Mouse (Mus musculus): ENCODE measurements around the gene Hexdc. TPM values are rescaled to one million over a fixed set of nuclear protein-coding genes. Genes with fewer than 3 reads are reported as not detected.

Gene Hexdc
- polyA plus RNA-seq, 1 experiment from 2014 or later, result 7.3 TPM

DNA sequence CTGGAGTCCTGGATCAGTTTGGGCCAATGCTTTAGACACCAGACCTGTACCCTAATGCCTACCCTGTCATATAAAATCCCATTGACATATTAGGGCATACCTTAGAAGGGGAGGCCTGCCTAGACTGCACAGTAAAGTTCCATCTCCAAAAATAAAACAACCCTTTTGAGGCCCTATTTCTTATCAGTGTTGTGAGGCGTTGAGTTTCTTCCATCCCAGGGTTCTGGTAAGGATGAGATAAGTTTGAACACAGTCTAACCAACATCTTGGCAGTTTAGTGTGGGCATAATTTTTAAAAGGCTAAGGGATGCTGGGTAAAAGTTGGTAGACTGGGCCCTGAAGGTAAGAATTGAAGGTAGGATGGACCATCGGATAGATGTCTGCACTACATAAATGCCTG lies 35.4 kb downstream of the Hexdc start:
- no peak overlapping the region for H3K4me2 ChIP-seq (replicated peaks; ENCODE audit: low read depth)
- peaks cover 45% of the 10 kb centered on the region for H3K36me3 ChIP-seq (ENCODE audit: control insufficient read depth, insufficient read depth)
- no peak for TF ChIP-seq CTCF (IDR thresholded peaks at IDR 0.05; ENCODE audit: low read depth)
- no peaks in the 10 kb centered on the region for H3K9me3 ChIP-seq (ENCODE audit: control insufficient read depth)
- 87% methylated on average over 2 of the region's 2 CpGs for WGBS
- H3K27ac ChIP-seq (ENCODE audit: low read depth, low read length), result no peak overlapping the region
- no peak overlapping the region for H3K9ac ChIP-seq (ENCODE audit: low read depth, low read length)
- no peaks in the 10 kb centered on the region for H3K27me3 ChIP-seq (replicated peaks; ENCODE audit: control insufficient read depth, insufficient read depth, low read length)
- H3K4me3 ChIP-seq (ENCODE audit: low read depth, low read length), result no peak overlapping the region
- ATAC-seq, result no peak
- peaks cover 11% of the 10 kb centered on the region; the same call in 1 of the 2 replicates for H3K4me1 ChIP-seq (replicated peaks; ENCODE audit: control insufficient read depth, insufficient read depth, low read length)

GRCm38 (mm10) chr11:121250196-121250595 lies 46.0 kb downstream of the Hexdc start:
- WGBS, result 92% methylated on average over 8 of the region's 8 CpGs
- H3K4me1 ChIP-seq (replicated peaks; ENCODE audit: control insufficient read depth, insufficient read depth, low read length), result no peaks in the 10 kb centered on the region
- no peak overlapping the region for H3K9ac ChIP-seq (ENCODE audit: low read depth, low read length)
- H3K36me3 ChIP-seq (ENCODE audit: control insufficient read depth, insufficient read depth), result peaks cover 93% of the 10 kb centered on the region
- ATAC-seq, result no peak
- H3K27me3 ChIP-seq (replicated peaks; ENCODE audit: control insufficient read depth, insufficient read depth, low read length), result no peaks in the 10 kb centered on the region
- no peak overlapping the region for H3K4me2 ChIP-seq (replicated peaks; ENCODE audit: low read depth)
- H3K9me3 ChIP-seq (ENCODE audit: control insufficient read depth), result no peaks in the 10 kb centered on the region
- no peak overlapping the region for H3K27ac ChIP-seq (ENCODE audit: low read depth, low read length)
- H3K4me3 ChIP-seq (ENCODE audit: low read depth, low read length), result no peak overlapping the region
- TF ChIP-seq CTCF (IDR thresholded peaks at IDR 0.05; ENCODE audit: low read depth), result no peak

DNA sequence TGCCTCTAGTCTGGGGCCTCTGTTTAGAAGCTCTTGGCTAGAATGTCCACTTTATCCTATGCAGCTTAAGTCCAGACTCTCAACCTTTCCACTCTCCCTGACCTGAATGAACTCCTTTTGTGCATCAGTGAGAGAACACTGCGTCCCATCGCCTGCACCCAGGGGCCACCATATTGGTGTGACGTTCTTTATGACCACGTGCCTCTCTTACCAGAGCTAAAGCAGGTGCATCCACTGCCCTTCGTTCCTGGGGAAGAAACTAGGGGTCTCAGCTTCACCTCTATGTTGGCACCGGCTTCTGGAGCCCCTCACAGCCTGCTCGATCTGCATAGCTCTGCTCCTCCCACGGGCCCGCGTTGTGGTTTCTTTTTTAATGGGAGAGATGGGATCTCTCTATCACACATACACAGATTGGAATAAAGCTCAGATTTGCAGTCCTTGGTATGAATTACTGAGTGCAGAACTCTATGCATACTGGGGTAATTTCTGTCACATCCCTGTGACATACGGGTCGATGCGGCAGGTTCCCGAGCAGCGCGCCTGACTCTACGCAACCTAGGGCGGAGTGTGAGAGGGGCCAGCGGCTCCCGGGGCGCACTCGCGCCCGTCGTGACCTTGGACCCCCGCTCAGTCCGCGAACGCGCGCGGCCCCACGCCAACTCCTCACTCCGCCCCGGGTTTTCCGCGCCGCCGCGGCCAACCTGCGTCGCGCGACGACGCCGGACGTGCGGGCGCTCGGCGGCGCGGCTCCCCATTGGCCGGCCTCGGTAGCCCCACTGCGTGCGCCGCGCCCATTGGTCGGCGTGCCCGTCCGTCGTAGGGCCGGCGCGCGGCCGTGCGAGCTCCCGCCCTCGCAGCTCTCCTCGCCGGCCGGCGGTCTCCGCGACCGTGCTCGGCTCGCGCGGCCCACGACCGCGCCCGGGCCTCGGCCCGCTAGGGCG lies 55.2 kb downstream of the Hexdc start, which contains the start of gene Foxk2:
Foxk2 (plus strand) TSS at position 831 of the 941 bp plus-strand sequence.
- under 1% methylated on average over 90 of the region's 91 CpGs for WGBS
- H3K9ac ChIP-seq (ENCODE audit: low read depth, low read length), result peak within 1 kb of the TSS; percentile 94

GRCm38 (mm10) chr11:121260211-121260906 lies 56.1 kb downstream of the Hexdc start:
- peak overlapping the region; percentile 87 for H3K27ac ChIP-seq (ENCODE audit: low read depth, low read length)
- H3K36me3 ChIP-seq (ENCODE audit: control insufficient read depth, insufficient read depth), result peaks cover 13% of the 10 kb centered on the region
- TF ChIP-seq CTCF (IDR thresholded peaks at IDR 0.05; ENCODE audit: low read depth), result no peak
- peak overlapping the region; percentile 94 for H3K9ac ChIP-seq (ENCODE audit: low read depth, low read length)
- WGBS, result 1% methylated on average over 48 of the region's 60 CpGs
- no peaks in the 10 kb centered on the region for H3K9me3 ChIP-seq (ENCODE audit: control insufficient read depth)
- H3K4me2 ChIP-seq (replicated peaks; ENCODE audit: low read depth), result peak overlapping the region; percentile 92
- H3K4me1 ChIP-seq (replicated peaks; ENCODE audit: control insufficient read depth, insufficient read depth, low read length), result no peaks in the 10 kb centered on the region
- H3K27me3 ChIP-seq (replicated peaks; ENCODE audit: control insufficient read depth, insufficient read depth, low read length), result no peaks in the 10 kb centered on the region
- peak; percentile 25; the same call in 1 of the 2 replicates for ATAC-seq
- peak overlapping the region; percentile 92 for H3K4me3 ChIP-seq (ENCODE audit: low read depth, low read length)

More for the DNA sequence above, 55.2 kb downstream of the Hexdc start, which contains the start of gene Foxk2:
- no peaks in the 10 kb centered on the region for H3K27me3 ChIP-seq (replicated peaks; ENCODE audit: control insufficient read depth, insufficient read depth, low read length)
- peak within 1 kb of the TSS; percentile 87 for H3K27ac ChIP-seq (ENCODE audit: low read depth, low read length)
- H3K36me3 ChIP-seq (ENCODE audit: control insufficient read depth, insufficient read depth), result peaks cover 20% of the 10 kb centered on the region
- peak within 1 kb of the TSS; percentile 92 for H3K4me3 ChIP-seq (ENCODE audit: low read depth, low read length)
- no peak for TF ChIP-seq CTCF (IDR thresholded peaks at IDR 0.05; ENCODE audit: low read depth)
- no peaks in the 10 kb centered on the region for H3K9me3 ChIP-seq (ENCODE audit: control insufficient read depth)
- peak within 1 kb of the TSS; percentile 92 for H3K4me2 ChIP-seq (replicated peaks; ENCODE audit: low read depth)
- peak; percentile 99 for ATAC-seq
- H3K4me1 ChIP-seq (replicated peaks; ENCODE audit: control insufficient read depth, insufficient read depth, low read length), result no peaks in the 10 kb centered on the region

GRCm38 (mm10) chr11:121261074-121261473 lies 56.8 kb downstream of the Hexdc start:
- 39% methylated on average over 2 of the region's 2 CpGs for WGBS
- Histone ChIP-seq H3K4me2 (replicated peaks; ENCODE audit: low read depth) (peak overlapping the region; percentile 92), H3K9ac (ENCODE audit: low read depth, low read length) (peak overlapping the region; percentile 94), H3K36me3 (ENCODE audit: control insufficient read depth, insufficient read depth) (peaks cover 12% of the 10 kb centered on the region; the same call in 1 of the 2 replicates), H3K27me3 (replicated peaks; ENCODE audit: control insufficient read depth, insufficient read depth, low read length) (no peaks in the 10 kb centered on the region), H3K4me3 (ENCODE audit: low read depth, low read length) (peak overlapping the region; percentile 92), H3K9me3 (ENCODE audit: control insufficient read depth) (no peaks in the 10 kb centered on the region), H3K4me1 (replicated peaks; ENCODE audit: control insufficient read depth, insufficient read depth, low read length) (no peaks in the 10 kb centered on the region), H3K27ac (ENCODE audit: low read depth, low read length) (no peak overlapping the region)
- no peak for ATAC-seq
- no peak for TF ChIP-seq CTCF (IDR thresholded peaks at IDR 0.05; ENCODE audit: low read depth)

Other genes with a start within 250 kb of the Hexdc start
- 62.0 and 65.6 TPM in 2 replicates for gene Csnk1d, start 213.1 kb upstream of the Hexdc start, polyA plus RNA-seq (2015; fragmentation: Nextera tagmentation; extraction: Ambion mirVana)
- 2.2 and 2.3 TPM in 2 replicates for gene Cd7, start 165.0 kb upstream of the Hexdc start, polyA plus RNA-seq (2015; fragmentation: Nextera tagmentation; extraction: Ambion mirVana)
- 159 and 166 TPM in 2 replicates for gene Sectm1b, start 140.9 kb upstream of the Hexdc start, polyA plus RNA-seq (2015; fragmentation: Nextera tagmentation; extraction: Ambion mirVana)
- 10.0 and 10.2 TPM in 2 replicates for gene Sectm1a, start 123.2 kb upstream of the Hexdc start, polyA plus RNA-seq (2015; fragmentation: Nextera tagmentation; extraction: Ambion mirVana)
- 0.33 and 0.56 TPM in 2 replicates for gene Tex19.2, start 85.8 kb upstream of the Hexdc start, polyA plus RNA-seq (2015; fragmentation: Nextera tagmentation; extraction: Ambion mirVana)
- not detected in 2 replicates for gene Tex19.1, start 58.3 kb upstream of the Hexdc start, polyA plus RNA-seq (2015; fragmentation: Nextera tagmentation; extraction: Ambion mirVana)
- not detected in 2 replicates for gene Uts2r, start 44.2 kb upstream of the Hexdc start, polyA plus RNA-seq (2015; fragmentation: Nextera tagmentation; extraction: Ambion mirVana)
- 33.7 and 34.8 TPM in 2 replicates for gene Ogfod3, start 278 bp downstream of the Hexdc start, polyA plus RNA-seq (2015; fragmentation: Nextera tagmentation; extraction: Ambion mirVana)
- gene Cybc1, start 24.9 kb downstream of the Hexdc start, polyA plus RNA-seq (2015; fragmentation: Nextera tagmentation; extraction: Ambion mirVana), result 21.0 and 23.2 TPM in 2 replicates
- 13.5 and 13.9 TPM in 2 replicates for gene Narf, start 32.8 kb downstream of the Hexdc start, polyA plus RNA-seq (2015; fragmentation: Nextera tagmentation; extraction: Ambion mirVana)
- gene Foxk2, start 55.6 kb downstream of the Hexdc start, polyA plus RNA-seq (2015; fragmentation: Nextera tagmentation; extraction: Ambion mirVana), result 3.7 TPM in 2 replicates
- gene Wdr45b, start 150.0 kb downstream of the Hexdc start, polyA plus RNA-seq (2015; fragmentation: Nextera tagmentation; extraction: Ambion mirVana), result 47.0 and 47.9 TPM in 2 replicates
- gene Rab40b, start 183.8 kb downstream of the Hexdc start, polyA plus RNA-seq (2015; fragmentation: Nextera tagmentation; extraction: Ambion mirVana), result 2.2 and 3.4 TPM in 2 replicates
- gene Fn3krp, start 217.0 kb downstream of the Hexdc start, polyA plus RNA-seq (2015; fragmentation: Nextera tagmentation; extraction: Ambion mirVana), result 3.4 and 3.5 TPM in 2 replicates
- gene Fn3k, start 230.5 kb downstream of the Hexdc start, polyA plus RNA-seq (2015; fragmentation: Nextera tagmentation; extraction: Ambion mirVana), result 0.51 and 0.60 TPM in 2 replicates
- 29.9 and 31.5 TPM in 2 replicates for gene Tbcd, start 247.5 kb downstream of the Hexdc start, polyA plus RNA-seq (2015; fragmentation: Nextera tagmentation; extraction: Ambion mirVana)